Mouse (Mus musculus): ENCODE measurements around the gene Nfkbil1.
"Not testable (repeated sequence)": the region's sequence is repeated elsewhere in the genome, so short reads cannot be mapped to it uniquely, and the experiment has no call there.

Nfkbil1 gene

DNA sequence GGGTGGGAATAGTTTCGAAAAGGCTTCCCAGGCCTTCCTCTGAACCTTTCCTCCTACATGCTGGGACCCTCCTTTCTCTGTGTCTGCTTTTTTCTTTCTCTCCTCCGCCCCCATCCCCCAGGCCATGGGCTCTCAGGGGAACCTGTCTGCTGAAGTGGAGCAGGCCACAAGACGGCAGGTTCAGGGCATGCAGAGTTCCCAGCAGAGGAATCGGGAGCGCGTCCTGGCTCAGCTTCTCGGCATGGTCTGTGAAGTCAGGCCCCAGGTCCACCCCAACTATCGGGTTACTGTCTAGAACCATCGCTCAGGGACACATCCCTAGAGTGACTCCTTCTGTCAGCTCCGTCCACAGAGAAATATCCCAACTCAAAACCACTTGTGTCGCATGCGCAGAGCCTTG, 1.9 kb upstream of the Nfkbil1 start:
- DNase-seq (ENCODE audit: extremely low read depth, low read depth): no peak

DNA sequence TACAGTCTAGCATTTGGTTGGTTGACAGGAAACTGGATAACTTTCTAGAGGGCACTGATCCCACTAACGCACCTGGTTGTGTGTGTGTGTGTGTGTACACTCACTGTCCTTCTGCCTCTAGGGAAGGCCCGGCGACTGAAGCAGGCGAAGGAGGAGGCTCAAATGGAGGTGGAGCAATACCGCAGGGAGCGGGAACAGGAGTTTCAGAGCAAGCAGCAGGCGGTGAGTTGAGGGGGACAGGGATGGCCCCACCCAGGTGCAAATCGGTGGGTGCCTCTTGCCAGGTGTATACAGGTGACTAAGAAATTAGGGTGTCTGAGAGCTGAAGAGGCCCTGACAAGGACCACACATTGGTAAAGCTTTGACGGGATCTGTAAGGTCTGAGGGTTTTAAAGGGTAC, 1.4 kb upstream of the Nfkbil1 start:
- no peak for DNase-seq (ENCODE audit: extremely low read depth, low read depth)

GRCm38 (mm10) chr17:35236390-35236746, 776 bp upstream of the Nfkbil1 start:
- DNase-seq (ENCODE audit: extremely low read depth, low read depth): no peak

DNA sequence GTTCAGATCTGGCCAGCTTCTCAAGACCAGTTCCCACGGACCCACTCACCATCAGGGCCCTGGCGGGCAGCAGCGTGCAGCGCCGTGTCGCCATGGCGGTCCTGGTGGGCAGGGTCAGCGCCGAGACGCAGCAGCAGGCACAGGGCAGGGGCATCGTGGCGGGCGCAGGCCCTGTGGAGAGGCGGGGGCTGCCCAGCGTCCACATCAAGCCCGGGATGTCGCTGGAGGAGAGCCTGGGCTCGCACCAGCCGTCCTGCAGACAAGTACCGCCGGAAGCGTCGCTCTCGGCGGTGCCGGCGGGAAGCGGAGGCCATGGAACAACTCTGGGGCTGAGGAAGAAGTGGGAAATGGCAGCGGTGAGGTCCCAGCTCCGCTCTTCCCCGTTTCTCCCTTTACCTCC, 689 bp downstream of the Nfkbil1 start:
- DNase-seq (ENCODE audit: extremely low read depth, low read depth): no peak

- DNase-seq (ENCODE audit: extremely low read depth, low read depth): not testable (repeated sequence)
Observed at GRCm38 (mm10) chr17:35234090-35234489, 1.5 kb downstream of the Nfkbil1 start.

- DNase-seq (ENCODE audit: extremely low read depth, low read depth): no peak
Observed at GRCm38 (mm10) chr17:35233114-35233980, 2.2 kb downstream of the Nfkbil1 start, which contains the start of gene Atp6v1g2. TSS of gene Atp6v1g2 (plus strand) at chr17:35233660.

- no peak for DNase-seq (ENCODE audit: extremely low read depth, low read depth)
Observed at GRCm38 (mm10) chr17:35232659-35233058, 2.9 kb downstream of the Nfkbil1 start.

GRCm38 (mm10) chr17:35232043-35232442, 3.5 kb downstream of the Nfkbil1 start:
- DNase-seq (ENCODE audit: extremely low read depth, low read depth): no peak

- DNase-seq (ENCODE audit: extremely low read depth, low read depth): no peak
Observed at GRCm38 (mm10) chr17:35231022-35231421, 4.6 kb downstream of the Nfkbil1 start.

- DNase-seq (ENCODE audit: extremely low read depth, low read depth): no peak
Observed at GRCm38 (mm10) chr17:35226561-35227046, 9.0 kb downstream of the Nfkbil1 start.

DNA sequence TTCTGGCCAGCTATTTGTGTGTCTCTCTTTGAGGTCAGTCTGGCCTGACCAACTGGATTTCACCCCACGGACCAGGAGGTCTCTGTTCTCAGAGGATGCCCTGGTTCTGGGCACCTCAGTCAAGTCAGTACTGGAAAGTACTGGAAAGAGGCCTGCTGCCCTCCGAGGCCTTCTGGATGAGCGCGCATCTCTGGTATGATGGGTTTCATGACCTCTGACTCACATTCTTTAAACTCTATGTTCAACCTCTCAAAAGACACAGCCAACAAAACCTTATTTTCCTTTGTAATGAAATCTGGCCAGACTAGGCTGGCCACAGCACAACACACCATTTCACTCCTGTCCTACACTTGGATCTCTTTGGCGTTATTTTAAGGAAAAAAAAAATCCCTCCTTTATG, 10.1 kb downstream of the Nfkbil1 start:
- DNase-seq (ENCODE audit: extremely low read depth, low read depth): no peak

- DNase-seq (ENCODE audit: extremely low read depth, low read depth): no peak
Observed at GRCm38 (mm10) chr17:35224641-35225040, 11.0 kb downstream of the Nfkbil1 start.

- DNase-seq (ENCODE audit: extremely low read depth, low read depth): no peak
Observed at GRCm38 (mm10) chr17:35222299-35222698, 13.3 kb downstream of the Nfkbil1 start.

GRCm38 (mm10) chr17:35220156-35220952, 15.2 kb downstream of the Nfkbil1 start, which contains the start of gene Gm16181:
TSS of gene Gm16181 (plus strand) at chr17:35220834.
- DNase-seq (ENCODE audit: extremely low read depth, low read depth): no peak

DNA sequence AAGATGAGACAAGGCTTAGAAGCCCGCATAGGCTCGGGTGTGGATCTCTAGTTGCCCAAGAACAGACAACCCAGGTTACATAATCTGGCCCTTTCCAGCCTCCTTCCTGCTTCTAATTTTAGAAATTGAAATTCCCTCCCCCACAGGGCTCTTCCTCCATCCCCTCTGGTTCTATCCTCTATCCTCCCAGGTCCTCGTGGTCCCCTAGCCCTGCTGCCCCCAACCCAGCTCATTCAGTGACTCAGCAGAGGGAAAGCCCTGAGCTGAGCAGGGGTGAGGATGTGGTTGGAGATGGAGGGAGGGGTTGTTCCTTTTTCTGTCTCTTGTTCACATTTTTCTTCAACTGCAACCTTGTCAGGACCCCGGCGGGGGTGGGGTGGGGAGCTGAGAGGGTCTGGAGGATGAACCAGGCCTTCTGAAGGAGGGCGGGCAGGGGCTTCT, 16.0 kb downstream of the Nfkbil1 start:
- DNase-seq (ENCODE audit: extremely low read depth, low read depth): no peak

- DNase-seq (ENCODE audit: extremely low read depth, low read depth): peak; percentile 46
Observed at GRCm38 (mm10) chr17:35218516-35219193, 16.9 kb downstream of the Nfkbil1 start.

DNA sequence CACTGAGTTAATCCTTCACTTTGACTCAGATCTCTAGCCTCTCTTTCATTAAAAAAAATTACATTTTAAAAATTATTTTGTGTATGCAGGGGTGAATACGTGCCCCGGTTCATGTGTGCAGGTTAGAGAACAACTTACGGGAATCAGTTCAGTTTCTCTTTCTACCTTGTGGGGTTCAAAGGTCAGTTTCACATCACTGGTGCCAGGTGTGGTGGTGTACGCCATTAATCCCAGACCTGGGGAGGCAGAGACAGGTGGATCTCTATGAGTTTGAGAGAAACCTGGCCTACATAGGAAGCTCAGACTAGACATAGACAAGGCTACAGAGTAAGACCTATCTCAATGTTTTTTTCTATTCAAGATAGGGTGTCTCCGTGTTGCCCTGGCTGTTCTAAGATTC, 22.5 kb downstream of the Nfkbil1 start:
- DNase-seq (ENCODE audit: extremely low read depth, low read depth): no peak

- no peak for DNase-seq (ENCODE audit: extremely low read depth, low read depth)
Observed at GRCm38 (mm10) chr17:35210593-35210992, 25.0 kb downstream of the Nfkbil1 start.

DNA sequence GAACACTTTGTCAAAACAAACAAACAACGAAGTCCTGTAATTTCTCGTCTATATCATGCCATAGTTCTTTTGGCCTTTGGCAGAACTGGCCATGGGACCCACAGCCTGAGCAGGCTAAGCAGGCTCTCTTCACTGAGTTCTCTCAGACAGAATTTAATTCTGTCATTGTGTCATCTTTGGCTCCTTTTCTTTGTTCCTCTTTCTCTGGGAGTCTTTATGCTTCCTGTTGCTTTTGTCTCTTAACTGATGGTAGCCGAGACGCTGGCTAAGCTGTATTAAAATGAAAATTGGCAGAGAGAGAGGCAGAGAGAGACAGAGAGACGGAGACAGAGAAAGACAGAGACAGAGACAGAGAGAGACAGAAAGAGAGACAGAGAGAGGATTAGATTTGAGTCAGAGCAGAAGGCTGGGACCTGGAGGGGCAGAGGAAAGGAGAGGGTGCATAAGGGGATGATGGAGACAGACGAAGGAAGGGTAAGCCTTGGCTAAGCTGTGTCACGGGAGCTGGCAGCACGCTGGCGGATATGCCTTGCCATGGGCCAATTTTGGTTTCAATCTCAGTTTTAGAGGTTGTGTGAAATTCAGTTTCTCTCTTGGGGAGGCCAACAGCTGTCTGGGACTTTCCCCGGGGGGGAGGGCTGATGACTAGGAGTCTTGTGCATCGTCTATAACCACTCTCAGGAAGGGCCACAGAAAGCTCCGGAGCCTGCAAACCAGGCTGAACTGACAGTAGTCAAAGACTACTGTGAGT, 25.6 kb downstream of the Nfkbil1 start:
- peak; percentile 60 for DNase-seq (ENCODE audit: extremely low read depth, low read depth)

GRCm38 (mm10) chr17:35205380-35205769, 30.2 kb downstream of the Nfkbil1 start:
- DNase-seq (ENCODE audit: extremely low read depth, low read depth): no peak
